Mouse (Mus musculus) heart, adult 18-20 months (tissue): ENCODE data around the gene Napa. TPM values are rescaled to one million over a fixed set of nuclear protein-coding genes. Genes with fewer than 3 reads are reported as not detected.

Source experiments
- DNase-seq, 2 experiments: peaks; one replicate each; pipeline ENCODE4 v3.0.0; 2021 to 2022; ENCODE audit warnings: mixed read lengths in 1 of 2
- total RNA-seq, 2 experiments: library from RNA; stranded (reverse); gene quantifications; 2 replicates each; pipeline ENCODE4 v1.2.3; 2021

Gene Napa
- total RNA-seq, 2 experiments from 2014 or later, result 88.7 to 99.1 TPM

DNA sequence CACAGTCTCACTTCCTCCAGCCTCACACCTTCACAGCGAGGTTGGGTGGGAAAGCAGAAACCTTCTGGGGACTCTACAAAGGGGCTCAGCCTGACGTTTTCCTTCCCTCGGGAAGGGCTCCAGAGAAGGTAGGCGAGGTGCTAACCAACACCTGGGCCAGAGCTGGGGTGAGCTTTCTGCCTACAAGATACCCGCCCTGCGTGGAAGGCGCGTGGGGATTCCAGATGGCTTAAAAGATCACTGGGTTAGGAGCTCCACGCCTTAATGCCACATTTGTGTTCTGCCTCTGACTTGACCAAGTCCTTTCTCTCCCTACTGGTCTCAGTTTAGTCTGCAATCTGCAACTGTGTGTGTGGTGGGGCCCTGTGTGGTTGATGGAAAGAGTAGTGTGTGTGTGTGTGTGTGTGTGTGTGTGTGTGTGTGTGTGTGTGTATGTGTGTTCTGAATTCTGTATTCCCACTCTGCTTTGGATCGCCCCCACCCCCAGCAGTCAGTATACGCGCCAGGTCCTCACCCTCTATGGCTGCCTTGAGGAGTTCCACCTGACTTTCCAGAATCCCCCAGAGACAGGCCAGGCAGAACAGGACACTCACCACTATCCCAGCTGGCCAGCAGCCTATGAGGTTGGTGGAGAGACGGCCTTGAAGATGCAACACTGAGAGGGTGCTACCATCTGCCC, 32.8 kb downstream of the Napa start:
- no peak for DNase-seq

DNA sequence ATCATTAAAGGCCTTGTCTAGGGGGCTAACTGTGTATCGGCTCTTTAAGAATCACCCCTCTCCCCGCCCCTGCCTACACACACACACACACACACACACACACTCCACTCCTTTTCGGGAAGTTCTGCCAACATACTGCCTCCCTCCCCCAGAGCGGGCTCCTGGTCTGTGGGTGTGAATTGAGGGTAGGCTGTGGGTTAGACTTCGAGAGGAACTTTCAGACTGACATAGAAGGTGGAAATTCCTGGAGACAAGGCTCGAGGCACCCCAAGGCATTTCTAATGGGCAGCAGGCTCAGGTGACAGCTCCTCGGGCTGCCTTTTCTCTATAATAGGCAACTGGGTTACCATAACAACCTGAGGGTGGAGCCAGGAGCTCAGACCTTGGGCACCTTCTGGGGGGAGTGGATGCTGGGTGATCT, 33.9 kb downstream of the Napa start:
- no peak for DNase-seq

DNA sequence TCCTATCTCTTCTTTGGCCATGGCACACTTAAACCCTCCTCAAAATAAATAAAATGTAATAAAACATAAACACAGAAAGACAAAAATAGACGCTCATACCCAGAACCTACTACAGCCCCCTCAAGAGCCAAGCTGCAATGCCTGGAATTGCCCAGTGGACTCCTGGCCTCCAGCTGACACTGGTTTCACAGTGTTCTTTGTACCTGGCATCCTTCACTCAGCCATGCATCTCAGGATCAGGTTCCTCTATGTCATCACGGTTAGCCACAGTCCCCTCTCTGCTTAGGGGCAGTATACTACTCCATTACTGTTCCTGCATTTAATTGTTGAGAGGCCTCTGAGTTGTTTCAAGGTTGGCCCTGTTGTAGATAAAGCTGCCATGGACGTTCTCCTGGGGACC, 34.7 kb downstream of the Napa start:
- DNase-seq, result no peak

DNA sequence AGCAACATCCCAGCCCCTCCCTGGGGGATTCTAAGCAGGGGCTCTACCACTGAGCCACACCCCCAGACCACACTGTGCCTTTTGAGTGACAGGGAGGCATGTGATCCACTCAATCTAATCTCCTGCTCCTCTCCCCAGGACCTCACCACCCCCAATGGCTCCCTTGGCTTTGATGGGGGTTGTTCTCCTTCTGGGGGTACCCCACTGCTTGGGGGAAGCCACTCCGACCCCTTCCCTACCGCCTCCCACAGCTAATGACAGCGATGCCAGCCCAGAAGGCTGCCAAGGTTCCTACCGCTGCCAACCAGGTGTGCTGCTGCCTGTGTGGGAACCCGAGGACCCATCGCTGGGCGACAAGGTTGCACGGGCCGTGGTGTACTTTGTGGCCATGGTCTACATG, 35.4 kb downstream of the Napa start:
- no peak for DNase-seq

DNA sequence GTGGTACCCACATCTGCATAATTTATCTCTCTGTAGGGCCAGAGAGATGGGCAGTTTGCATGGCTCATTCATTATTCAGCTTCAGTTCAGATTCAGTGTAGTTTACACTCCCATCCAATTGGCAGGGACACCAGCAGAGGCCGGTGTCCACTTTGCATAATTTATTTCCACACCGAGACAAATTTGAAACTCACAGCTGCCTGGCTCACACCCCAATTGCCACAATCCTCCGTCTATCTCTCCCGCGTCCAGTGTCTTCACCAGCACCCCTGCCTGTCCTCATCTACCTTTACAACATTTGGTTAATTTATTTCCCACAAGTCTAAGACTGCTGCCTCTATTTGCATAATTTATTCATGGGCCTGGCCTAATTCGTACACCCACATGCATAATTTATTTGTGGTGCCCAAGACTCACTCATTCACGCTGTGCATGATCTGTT, 36.7 kb downstream of the Napa start:
- DNase-seq, result no peak

DNA sequence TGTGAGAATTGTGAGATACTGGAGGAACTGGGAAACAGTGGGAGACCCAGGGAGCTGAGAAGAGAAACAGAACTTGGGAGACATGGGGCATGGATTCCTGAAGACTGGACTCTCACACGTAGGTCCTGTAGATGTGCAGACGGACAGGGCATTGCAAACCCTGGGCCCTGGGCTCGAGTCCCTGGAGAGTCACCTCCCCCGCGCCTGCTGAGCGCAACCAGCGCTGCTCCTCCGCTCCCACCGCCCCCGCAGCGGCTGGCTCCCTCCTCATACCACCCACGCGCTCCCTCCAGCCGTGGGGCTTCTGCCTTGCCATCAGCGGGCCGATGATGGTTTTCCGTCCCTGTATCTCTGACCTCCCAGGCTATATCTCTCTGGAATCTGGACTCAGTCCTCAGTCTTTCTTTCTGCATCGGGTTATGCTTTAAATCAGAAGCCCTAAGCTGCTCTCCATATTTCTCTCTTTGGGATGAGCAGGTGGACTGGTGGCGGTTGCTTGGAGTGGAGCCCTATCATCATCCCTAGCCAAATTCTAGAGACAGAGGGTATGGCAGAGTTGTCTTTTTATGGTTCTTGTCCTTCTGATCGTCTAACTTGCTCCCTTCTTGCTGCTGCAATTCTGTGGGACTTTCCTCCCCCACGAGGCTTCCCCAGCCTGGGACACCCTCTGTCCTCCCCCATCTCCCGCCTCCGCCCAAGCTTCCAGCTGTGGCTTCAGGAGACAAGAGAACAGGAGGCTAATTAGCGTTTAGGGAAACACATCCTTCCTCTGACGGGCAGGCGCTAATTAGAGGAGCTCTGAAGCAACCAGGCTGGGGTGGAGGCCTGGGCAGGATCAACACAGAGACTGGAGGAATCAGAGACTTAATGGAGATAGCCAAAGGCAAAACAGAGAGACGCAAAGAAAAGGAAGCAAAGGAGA, 48.5 kb downstream of the Napa start:
- DNase-seq, result no peak

DNA sequence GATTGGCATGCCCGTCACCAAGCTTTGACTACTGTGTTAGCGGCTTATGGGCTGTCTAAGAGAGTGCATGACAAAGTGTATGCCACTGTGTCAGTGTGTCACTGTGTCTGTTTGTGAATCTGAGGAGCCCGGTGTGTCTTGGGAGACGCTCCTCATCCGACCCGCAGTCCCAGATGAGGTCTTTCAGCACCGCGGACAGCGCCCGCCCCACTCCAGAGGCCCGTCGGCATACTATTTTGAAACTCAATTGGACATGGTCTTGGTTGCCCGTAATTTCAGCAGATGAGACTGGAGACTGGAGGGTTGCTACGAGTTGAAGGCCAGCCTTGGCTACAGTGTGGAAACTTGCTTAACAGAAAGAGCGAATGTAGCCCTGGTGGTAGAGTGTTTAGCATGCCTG, 49.4 kb downstream of the Napa start:
- DNase-seq, result peak in 1 of 2 experiments; percentile 74

DNA sequence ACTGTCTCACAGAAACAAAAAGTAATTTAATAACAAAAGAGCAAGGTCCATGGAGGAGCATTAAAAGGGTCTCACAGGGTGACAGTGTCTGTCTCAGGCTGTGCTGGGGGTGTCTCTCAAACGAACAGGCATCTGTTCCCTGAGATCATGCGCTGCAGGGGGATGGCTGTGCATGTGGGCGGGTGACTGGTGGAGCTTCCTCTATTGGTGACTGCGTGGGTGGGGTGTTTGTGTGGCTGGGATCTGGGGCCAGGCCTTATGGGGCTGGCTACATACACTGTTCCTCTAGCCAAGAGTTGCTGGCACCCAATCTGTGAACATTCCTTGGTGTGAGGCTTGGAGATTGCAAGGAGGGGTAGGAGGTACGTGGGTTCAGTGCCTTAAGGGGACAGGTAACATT, 51.0 kb downstream of the Napa start:
- no peak for DNase-seq

DNA sequence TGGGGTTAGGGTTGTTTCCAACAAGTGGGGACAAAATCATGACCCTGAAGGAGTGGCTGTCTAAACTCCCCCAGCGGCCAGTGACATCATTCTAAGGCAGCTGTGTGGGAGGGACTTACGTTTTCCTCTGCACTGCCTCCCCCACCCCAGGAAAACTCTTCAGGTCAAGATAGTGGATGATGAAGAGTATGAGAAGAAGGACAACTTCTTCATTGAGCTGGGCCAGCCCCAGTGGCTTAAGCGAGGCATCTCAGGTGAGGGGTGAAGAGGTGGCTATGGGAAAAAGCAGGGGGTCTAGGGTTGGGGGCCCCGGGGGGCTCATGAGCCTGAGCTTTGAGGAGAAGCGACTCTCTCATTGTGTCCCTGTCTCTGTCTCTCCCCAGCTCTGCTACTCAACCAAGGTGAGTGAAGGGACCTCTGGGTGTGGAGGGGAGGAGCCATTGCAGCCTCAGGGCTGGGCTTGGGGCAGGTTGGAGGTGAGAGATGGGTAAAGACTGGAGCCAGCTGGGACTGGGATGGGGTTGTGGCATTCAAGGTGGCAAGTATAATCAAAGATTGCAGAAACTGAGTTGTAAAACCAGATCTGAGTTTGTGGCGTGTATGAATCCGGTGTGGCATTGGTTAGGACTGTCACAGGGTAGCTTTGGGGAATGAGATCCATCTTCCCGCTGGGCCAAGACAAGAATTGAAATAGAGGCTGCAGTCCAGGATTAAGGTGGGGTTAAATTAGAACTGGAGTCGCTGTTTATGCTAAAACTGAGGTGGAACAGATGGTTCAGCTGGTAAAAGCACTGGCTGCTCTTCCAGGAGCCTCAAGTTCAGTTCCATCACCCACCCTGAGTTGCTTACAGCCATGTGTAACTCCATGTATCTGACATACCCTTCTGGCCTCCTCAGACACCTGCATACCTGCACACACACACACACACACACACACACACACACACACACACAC, 52.2 kb downstream of the Napa start:
- no peak for DNase-seq

DNA sequence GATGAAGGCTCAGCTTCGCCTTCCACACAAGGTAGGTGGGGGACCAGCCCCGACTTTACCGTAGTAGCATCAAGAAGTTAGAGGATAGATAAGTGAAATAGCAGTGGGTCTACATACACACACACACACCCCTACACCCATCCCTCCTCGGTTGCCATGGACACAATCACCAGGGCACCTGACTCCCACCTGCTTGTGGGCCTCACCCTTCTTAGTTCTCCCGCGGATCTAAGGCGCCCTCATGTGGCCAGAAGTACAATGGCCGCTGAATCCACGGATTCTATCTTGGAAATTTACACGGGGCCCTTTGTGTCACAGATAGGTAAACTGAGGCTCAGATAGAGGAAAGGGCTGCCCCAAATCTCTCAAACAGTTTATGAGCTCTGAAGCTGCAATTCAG, 55.3 kb downstream of the Napa start:
- peak in 1 of 2 experiments; percentile 63 for DNase-seq

DNA sequence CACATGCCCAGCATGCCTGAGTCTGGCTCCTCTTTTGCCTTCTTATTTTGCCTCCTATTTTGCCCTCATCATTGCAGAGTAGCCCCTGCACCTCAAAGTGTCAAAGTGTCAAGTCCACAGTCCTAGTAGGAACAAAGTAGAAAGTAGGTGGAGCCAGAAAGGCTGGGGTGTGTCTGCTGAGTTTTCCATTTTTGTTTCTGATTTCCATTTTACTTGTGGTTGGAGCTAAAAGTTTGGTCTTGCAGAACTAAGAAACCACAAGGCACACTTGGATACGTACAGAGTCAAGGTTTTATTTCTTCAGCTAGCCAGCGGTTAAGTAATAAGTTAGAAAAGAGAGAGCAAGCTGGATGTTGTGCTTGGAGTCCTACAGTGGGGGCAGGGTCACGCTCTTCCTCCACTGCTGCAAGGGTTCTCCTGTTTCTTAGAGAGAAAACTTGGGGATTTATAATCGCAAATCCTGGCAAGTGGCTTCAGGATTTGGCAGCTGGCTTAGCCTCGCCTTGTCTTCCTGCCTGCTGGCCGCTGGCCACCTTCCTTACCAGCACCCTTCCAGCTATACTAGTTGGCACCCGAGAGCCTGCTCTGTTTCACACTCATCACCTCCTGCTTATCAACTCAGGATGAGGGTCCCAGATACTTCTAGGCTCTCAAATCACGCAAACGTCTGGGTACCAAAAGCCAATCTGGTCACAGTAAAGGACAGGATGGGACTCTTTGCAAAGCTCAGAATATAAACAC, 57.0 kb downstream of the Napa start:
- DNase-seq, result peak; percentile 68 to 79

DNA sequence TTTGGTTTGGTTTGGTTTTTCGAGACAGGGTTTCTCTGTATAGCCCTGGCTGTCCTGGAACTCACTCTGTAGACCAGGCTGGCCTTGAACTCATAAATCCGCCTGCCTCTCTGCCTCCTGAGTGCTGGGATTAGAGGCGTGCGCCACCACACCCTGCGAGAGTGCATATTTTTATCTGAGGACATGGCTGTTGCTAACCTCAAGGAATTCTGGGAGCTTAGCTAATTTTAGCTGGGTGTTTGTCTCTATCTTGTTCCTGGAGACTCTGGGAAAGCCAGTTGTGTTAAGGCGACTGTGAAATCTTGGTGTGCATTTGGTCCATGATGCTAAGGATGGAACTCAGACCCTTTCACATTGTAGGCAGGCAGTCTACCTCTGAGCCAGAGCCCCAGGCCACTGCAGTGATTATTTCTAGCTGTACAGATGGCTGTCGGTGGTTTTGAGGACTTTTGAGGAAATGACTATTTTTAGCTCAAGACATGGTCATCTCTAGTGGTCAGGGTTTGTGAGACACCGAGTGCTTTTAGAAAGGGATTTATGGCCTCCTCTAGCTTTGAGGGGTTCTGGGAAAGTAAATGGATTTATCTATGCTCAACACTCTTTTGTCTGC, 58.0 kb downstream of the Napa start:
- DNase-seq, result peak; percentile 45 to 52

DNA sequence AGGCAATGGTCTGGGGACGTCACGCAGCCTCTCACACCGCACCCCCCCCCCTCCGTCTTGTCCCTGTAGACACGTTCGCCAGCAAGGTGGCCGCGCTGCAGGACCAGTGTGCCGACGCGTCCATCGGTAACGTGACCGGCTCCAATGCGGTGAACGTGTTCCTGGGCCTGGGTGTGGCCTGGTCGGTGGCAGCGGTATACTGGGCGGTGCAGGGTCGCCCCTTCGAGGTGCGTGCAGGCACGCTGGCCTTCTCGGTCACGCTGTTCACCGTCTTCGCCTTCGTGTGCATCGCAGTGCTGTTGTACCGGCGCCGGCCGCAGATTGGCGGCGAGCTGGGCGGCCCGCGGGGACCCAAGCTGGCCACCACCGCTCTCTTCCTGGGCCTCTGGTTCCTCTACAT, 60.5 kb downstream of the Napa start:
- no peak for DNase-seq

DNA sequence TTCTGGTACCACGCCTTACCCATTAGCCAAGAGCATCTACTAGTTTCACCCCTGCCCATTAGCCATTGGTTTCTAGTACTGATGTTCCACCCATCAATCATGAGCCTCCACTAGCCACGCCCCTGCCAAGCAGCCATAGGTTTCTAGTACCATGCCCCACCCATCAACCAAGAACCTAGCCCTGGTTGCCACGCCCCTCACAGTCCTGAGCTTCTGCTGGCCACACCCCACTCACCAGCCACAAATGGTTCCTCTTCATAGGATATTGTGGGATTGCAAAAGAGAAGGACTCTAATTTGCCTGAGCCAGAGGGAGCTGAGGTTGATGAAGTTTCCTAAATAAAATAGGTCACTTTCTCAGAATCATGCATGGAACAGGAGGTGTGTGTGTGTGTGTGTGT, 62.4 kb downstream of the Napa start:
- no peak for DNase-seq

DNA sequence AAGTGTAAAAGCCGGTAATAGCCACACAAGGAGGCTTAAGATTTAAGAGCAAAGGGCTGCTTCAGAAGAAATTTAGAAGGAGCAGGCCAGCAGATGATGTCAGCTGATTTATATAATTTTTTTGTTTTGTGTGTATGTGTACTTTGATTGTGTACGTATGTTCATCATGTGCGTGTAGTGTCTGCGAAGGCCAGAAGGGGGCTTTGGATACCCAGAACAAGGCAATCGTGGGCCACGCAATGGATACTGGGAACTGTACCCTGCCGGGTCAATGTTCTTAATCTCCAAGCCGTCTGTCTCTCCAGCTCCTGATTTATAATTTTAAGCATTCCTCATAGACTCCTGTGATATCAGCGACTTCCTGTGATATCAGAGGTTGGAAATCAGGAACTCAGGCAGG, 63.0 kb downstream of the Napa start:
- DNase-seq, result no peak

DNA sequence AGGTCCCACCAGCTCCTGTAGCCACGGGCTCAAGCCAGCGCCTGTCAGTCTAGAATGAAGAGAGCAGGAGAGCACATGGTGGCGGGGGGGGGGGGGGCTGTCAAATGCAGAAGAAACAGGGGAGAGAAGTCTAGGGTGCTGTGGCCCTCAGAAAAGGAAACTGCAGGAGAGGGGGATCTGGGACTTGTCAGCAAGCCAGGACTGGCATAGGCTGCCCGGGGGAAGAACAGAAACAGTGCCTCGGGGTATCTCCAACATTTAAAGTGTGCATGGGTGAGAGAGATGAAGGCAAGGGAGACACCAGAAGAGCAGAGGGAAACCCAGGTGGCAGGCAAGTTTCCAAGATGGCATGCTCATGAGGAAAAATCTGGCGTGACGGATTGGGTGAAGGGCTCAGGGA, 63.8 kb downstream of the Napa start:
- DNase-seq, result no peak

Other genes with a start within 250 kb of the Napa start
- not detected for gene Crx, start 218.5 kb upstream of the Napa start, total RNA-seq
- gene Crxos, start 215.8 kb upstream of the Napa start, total RNA-seq, result not detected
- 100 to 1,000 TPM; 181 to 202 TPM for gene Selenow, start 176.1 kb upstream of the Napa start, total RNA-seq
- gene Nop53, start 152.4 kb upstream of the Napa start, total RNA-seq, result 100 to 1,000 TPM; 134 to 143 TPM
- gene Ehd2, start 130.9 kb upstream of the Napa start, total RNA-seq, result 10 to 100 TPM; 65.8 to 77.3 TPM
- 1 to 10 TPM; 4.2 to 5.9 TPM for gene Bicra, start 50.5 kb upstream of the Napa start, total RNA-seq
- not detected for gene Zfp541, start 36.6 kb upstream of the Napa start, total RNA-seq
- 10 to 100 TPM; 19.0 to 21.0 TPM for gene Kptn, start 21.4 kb downstream of the Napa start, total RNA-seq
- gene Slc8a2, start 31.4 kb downstream of the Napa start, total RNA-seq, result under 1 TPM; 0.72 to 0.85 TPM
- 1 to 10 TPM; 4.8 to 6.1 TPM for gene Meis3, start 76.6 kb downstream of the Napa start, total RNA-seq
- gene Dhx34, start 123.6 kb downstream of the Napa start, total RNA-seq, result 1 to 10 TPM; 8.4 to 8.6 TPM
- 1 to 10 TPM; 1.2 to 1.7 TPM for gene C5ar2, start 145.7 kb downstream of the Napa start, total RNA-seq
- gene C5ar1, start 161.1 kb downstream of the Napa start, total RNA-seq, result 1 to 10 TPM; 4.4 to 7.5 TPM
- gene Inafm1, start 175.2 kb downstream of the Napa start, total RNA-seq, result 10 to 100 TPM; 15.3 to 16.2 TPM
- gene Ccdc9, start 188.3 kb downstream of the Napa start, total RNA-seq, result 10 to 100 TPM; 26.3 to 29.6 TPM
- gene Bbc3, start 209.9 kb downstream of the Napa start, total RNA-seq, result 1 to 10 TPM; 3.8 to 5.6 TPM